Comparison of ENCODE assay signal across 8 mouse cellular contexts in genomic region chr2:91202972-91203656, GRCm38 (mm10). TPM values are rescaled to one million over a fixed set of nuclear protein-coding genes. Genes with fewer than 3 reads are reported as not detected.
DNase-seq lines count a peak whose midpoint lies in the region; ATAC-seq and TF ChIP-seq lines count a peak whose summit lies in the region.

No protein-coding gene starts in this region.

- peaks cover 4% of the 10 kb centered on the region; the same call in 1 of the 2 replicates for H3K4me1 ChIP-seq in cerebellum, adult 2 months (ENCODE audit: control insufficient read depth, insufficient read depth, low read length)
- H3K4me1 ChIP-seq in spleen, adult 2 months (ENCODE audit: control insufficient read depth, insufficient read depth, insufficient read length): peaks cover 5% of the 10 kb centered on the region; the same call in 1 of the 2 replicates
- H3K4me1 ChIP-seq in limb, embryonic 14.5 days (ENCODE audit: control insufficient read depth, insufficient read depth, low read length): peaks cover 15% of the 10 kb centered on the region
- peaks cover 2% of the 10 kb centered on the region; the same call in 1 of the 2 replicates for H3K4me1 ChIP-seq in stomach, postnatal 0 days (replicated peaks; ENCODE audit: control insufficient read depth, insufficient read depth)

- H3K4me2 ChIP-seq in limb, embryonic 14.5 days (replicated peaks; ENCODE audit: low read depth, low read length, severe bottlenecking): peak overlapping the region; percentile 66
- H3K4me2 ChIP-seq in stomach, postnatal 0 days (replicated peaks; ENCODE audit: low read depth): peak overlapping the region; percentile 84

- peak overlapping the region; percentile 90 for H3K4me3 ChIP-seq in cerebellum, adult 2 months (replicated peaks; ENCODE audit: insufficient read depth, low read depth, low read length)
- H3K4me3 ChIP-seq in spleen, adult 2 months (ENCODE audit: extremely low read depth, insufficient read depth, insufficient read length): peak overlapping the region; percentile 81
- H3K4me3 ChIP-seq in limb, embryonic 14.5 days (replicated peaks; ENCODE audit: low read length): peak overlapping the region; percentile 71
- peak overlapping the region; percentile 66 for H3K4me3 ChIP-seq in stomach, postnatal 0 days (ENCODE audit: low read depth, low read length)

- no peaks in the 10 kb centered on the region for H3K9me3 ChIP-seq in limb, embryonic 14.5 days (ENCODE audit: control insufficient read depth, low read length)
- H3K9me3 ChIP-seq in stomach, postnatal 0 days (ENCODE audit: control insufficient read depth, low read length): no peaks in the 10 kb centered on the region

- no peaks in the 10 kb centered on the region for H3K27me3 ChIP-seq in cerebellum, adult 2 months (ENCODE audit: control insufficient read depth, insufficient read depth, low read length)
- no peaks in the 10 kb centered on the region for H3K27me3 ChIP-seq in spleen, adult 2 months (ENCODE audit: control insufficient read depth, insufficient read depth, low read length)
- H3K27me3 ChIP-seq in limb, embryonic 14.5 days (ENCODE audit: control insufficient read depth, insufficient read depth, low read length): no peaks in the 10 kb centered on the region
- H3K27me3 ChIP-seq in stomach, postnatal 0 days (ENCODE audit: control insufficient read depth, insufficient read depth, low read length): no peaks in the 10 kb centered on the region

- peak; percentile 66 for ATAC-seq in limb, embryonic 14.5 days (ENCODE audit: low FRiP score, low read depth)
- ATAC-seq in stomach, postnatal 0 days (ENCODE audit: low FRiP score, low TSS enrichment): no peak

- no peak for TF ChIP-seq POLR2A in cerebellum, adult 2 months (IDR thresholded peaks at IDR 0.05; ENCODE audit: borderline replicate concordance, insufficient read depth, low read length)
- TF ChIP-seq POLR2A in spleen, adult 2 months (IDR thresholded peaks at IDR 0.05; ENCODE audit: low read depth, low read length): no peak
- TF ChIP-seq POLR2A in limb, embryonic 14.5 days (IDR thresholded peaks at IDR 0.05; ENCODE audit: borderline replicate concordance, extremely low read depth, insufficient read depth, insufficient read length): no peak

- peaks cover 6% of the 10 kb centered on the region for H3K36me3 ChIP-seq in spleen, adult 2 months (ENCODE audit: control insufficient read depth, insufficient read depth, low read length)
- H3K36me3 ChIP-seq in limb, embryonic 14.5 days (ENCODE audit: control insufficient read depth, insufficient read depth, low read length): peaks cover 28% of the 10 kb centered on the region
- H3K36me3 ChIP-seq in stomach, postnatal 0 days (ENCODE audit: control insufficient read depth, insufficient read depth, low read length): peaks cover 12% of the 10 kb centered on the region

- TF ChIP-seq CTCF in cerebellum, adult 2 months (IDR thresholded peaks at IDR 0.05; ENCODE audit: borderline replicate concordance, insufficient read depth, low read depth, low read length): no peak
- no peak for TF ChIP-seq CTCF in spleen, adult 2 months (IDR thresholded peaks at IDR 0.05; ENCODE audit: extremely low read depth, insufficient read depth, insufficient read length, insufficient replicate concordance)
- no peak for TF ChIP-seq CTCF in stomach, postnatal 0 days (IDR thresholded peaks at IDR 0.05; ENCODE audit: low read depth)

- TF ChIP-seq EP300 in stomach, postnatal 0 days (optimal IDR thresholded peaks at IDR 0.05): no peak

- 13% methylated on average over 20 of the region's 20 CpGs for WGBS in cerebellum, adult 2 months
- WGBS in spleen, adult 2 months: 17% methylated on average over 20 of the region's 20 CpGs
- WGBS in limb, embryonic 14.5 days: 12% methylated on average over 20 of the region's 20 CpGs
- WGBS in stomach, postnatal 0 days: 11% methylated on average over 20 of the region's 20 CpGs

- peak overlapping the region; percentile 80 for H3K9ac ChIP-seq in limb, embryonic 14.5 days (ENCODE audit: low read depth, low read length, severe bottlenecking)
- peak overlapping the region; percentile 73 for H3K9ac ChIP-seq in stomach, postnatal 0 days (ENCODE audit: low read length)

- peak overlapping the region; percentile 65 for H3K27ac ChIP-seq in cerebellum, adult 2 months (ENCODE audit: insufficient read depth, low read length)
- peak overlapping the region; percentile 67 for H3K27ac ChIP-seq in spleen, adult 2 months (ENCODE audit: insufficient read depth, low read length)
- peak overlapping the region; percentile 92 for H3K27ac ChIP-seq in limb, embryonic 14.5 days (replicated peaks; ENCODE audit: low read depth, low read length)
- H3K27ac ChIP-seq in stomach, postnatal 0 days (replicated peaks): peak overlapping the region; percentile 96

- DNase-seq in cerebellum, adult 2 months: no peak
- no peak for DNase-seq in cerebellum, adult 8-10 months
- no peak for DNase-seq in spleen, adult 2 months (ENCODE audit: low read depth in 1 of 2, low spot score in 2 of 2)
- DNase-seq in spleen, adult 12 weeks (ENCODE audit: low spot score): no peak
- DNase-seq in limb, embryonic 14.5 days (ENCODE audit: low spot score): no peak
- no peak for DNase-seq in stomach, postnatal 0 days (ENCODE audit: low spot score)
- DNase-seq in thymus, postnatal 14 days: no peak
- no peak for DNase-seq in B cell, adult 2 months

RNA-seq across cellular contexts. Expression of gene Acp2, which starts 0.4 kb away (rescaled TPM):
- polyA plus RNA-seq in cerebellum, adult 2 months (2012; rRNA removed): 35.9 and 37.3 TPM in 2 replicates
- 21.4 and 24.6 TPM in 2 replicates for polyA plus RNA-seq in spleen, adult 2 months (2012; rRNA removed)
- 29.9 and 37.1 TPM in 2 replicates for polyA plus RNA-seq in limb, embryonic 14.5 days (2012; rRNA removed)
- 31.6 and 34.2 TPM in 2 replicates for polyA plus RNA-seq in limb, embryonic 14.5 days (2014; fragmentation: Nextera tagmentation; extraction: Ambion mirVana)
- 11.6 and 13.5 TPM in 2 replicates for polyA plus RNA-seq in stomach, postnatal 0 days (2015; fragmentation: Nextera tagmentation; extraction: Ambion mirVana)

RNA-seq across cellular contexts. Expression of gene Nr1h3, which starts 0.5 kb away (rescaled TPM):
- polyA plus RNA-seq in cerebellum, adult 2 months (2012; rRNA removed): 18.1 and 21.2 TPM in 2 replicates
- 74.4 and 90.0 TPM in 2 replicates for polyA plus RNA-seq in spleen, adult 2 months (2012; rRNA removed)
- polyA plus RNA-seq in limb, embryonic 14.5 days (2012; rRNA removed): 3.4 and 5.0 TPM in 2 replicates
- 1.5 and 2.8 TPM in 2 replicates for polyA plus RNA-seq in limb, embryonic 14.5 days (2014; fragmentation: Nextera tagmentation; extraction: Ambion mirVana)
- 1.8 and 2.2 TPM in 2 replicates for polyA plus RNA-seq in stomach, postnatal 0 days (2015; fragmentation: Nextera tagmentation; extraction: Ambion mirVana)

RNA-seq across cellular contexts. Expression of gene Madd, which starts 19.5 kb away (rescaled TPM):
- polyA plus RNA-seq in cerebellum, adult 2 months (2012; rRNA removed): 175 and 186 TPM in 2 replicates
- 34.4 and 37.3 TPM in 2 replicates for polyA plus RNA-seq in spleen, adult 2 months (2012; rRNA removed)
- 17.8 and 18.1 TPM in 2 replicates for polyA plus RNA-seq in limb, embryonic 14.5 days (2012; rRNA removed)
- 8.6 and 9.8 TPM in 2 replicates for polyA plus RNA-seq in limb, embryonic 14.5 days (2014; fragmentation: Nextera tagmentation; extraction: Ambion mirVana)
- polyA plus RNA-seq in stomach, postnatal 0 days (2015; fragmentation: Nextera tagmentation; extraction: Ambion mirVana): 7.5 and 8.7 TPM in 2 replicates

RNA-seq across cellular contexts. Expression of gene Ddb2, which starts 33.7 kb away (rescaled TPM):
- polyA plus RNA-seq in cerebellum, adult 2 months (2012; rRNA removed): 34.5 and 41.5 TPM in 2 replicates
- 16.2 and 18.3 TPM in 2 replicates for polyA plus RNA-seq in spleen, adult 2 months (2012; rRNA removed)
- polyA plus RNA-seq in limb, embryonic 14.5 days (2012; rRNA removed): 52.8 and 56.4 TPM in 2 replicates
- polyA plus RNA-seq in limb, embryonic 14.5 days (2014; fragmentation: Nextera tagmentation; extraction: Ambion mirVana): 14.8 and 22.0 TPM in 2 replicates
- polyA plus RNA-seq in stomach, postnatal 0 days (2015; fragmentation: Nextera tagmentation; extraction: Ambion mirVana): 11.0 and 12.5 TPM in 2 replicates

RNA-seq across cellular contexts. Expression of gene Pacsin3, which starts 52.6 kb away (rescaled TPM):
- 153 and 159 TPM in 2 replicates for polyA plus RNA-seq in cerebellum, adult 2 months (2012; rRNA removed)
- 2.2 and 3.8 TPM in 2 replicates for polyA plus RNA-seq in spleen, adult 2 months (2012; rRNA removed)
- polyA plus RNA-seq in limb, embryonic 14.5 days (2012; rRNA removed): 67.8 and 73.8 TPM in 2 replicates
- 43.2 and 44.7 TPM in 2 replicates for polyA plus RNA-seq in limb, embryonic 14.5 days (2014; fragmentation: Nextera tagmentation; extraction: Ambion mirVana)
- polyA plus RNA-seq in stomach, postnatal 0 days (2015; fragmentation: Nextera tagmentation; extraction: Ambion mirVana): 46.2 and 52.2 TPM in 2 replicates
